Mouse (Mus musculus): ENCODE data around the gene Fam189a2. TPM values are rescaled to one million over a fixed set of nuclear protein-coding genes. Genes with fewer than 3 reads are reported as not detected.

Gene Fam189a2
- total RNA-seq, 2 experiments from 2014 or later = 55.3 to 60.9 TPM

DNA sequence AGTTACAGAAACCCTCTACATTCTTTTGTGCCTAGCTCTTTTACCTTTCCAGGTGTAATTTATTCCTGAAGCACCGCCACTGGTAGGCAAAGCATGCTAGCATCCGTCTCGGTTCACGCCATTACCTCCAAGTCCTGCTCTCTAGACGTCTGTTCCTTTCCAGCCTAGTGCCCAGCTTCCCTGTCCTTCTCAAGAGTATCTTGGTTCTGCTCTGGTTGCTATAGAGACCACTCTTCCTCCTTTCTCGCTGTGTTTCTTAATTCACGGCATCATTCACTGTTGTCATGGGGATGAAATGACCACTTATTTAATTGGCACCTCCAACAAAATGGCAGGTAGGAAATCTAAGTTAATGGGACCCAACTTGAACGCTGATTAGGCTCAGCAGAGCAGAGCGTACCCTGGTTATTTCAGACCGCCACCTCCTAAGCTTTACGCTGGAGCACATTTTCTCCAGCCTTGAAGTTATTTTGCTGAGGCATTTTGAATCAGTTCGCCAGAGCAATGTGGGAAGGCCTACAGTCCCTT lies 89.3 kb downstream of the Fam189a2 start:
- DNase-seq = no peak

DNA sequence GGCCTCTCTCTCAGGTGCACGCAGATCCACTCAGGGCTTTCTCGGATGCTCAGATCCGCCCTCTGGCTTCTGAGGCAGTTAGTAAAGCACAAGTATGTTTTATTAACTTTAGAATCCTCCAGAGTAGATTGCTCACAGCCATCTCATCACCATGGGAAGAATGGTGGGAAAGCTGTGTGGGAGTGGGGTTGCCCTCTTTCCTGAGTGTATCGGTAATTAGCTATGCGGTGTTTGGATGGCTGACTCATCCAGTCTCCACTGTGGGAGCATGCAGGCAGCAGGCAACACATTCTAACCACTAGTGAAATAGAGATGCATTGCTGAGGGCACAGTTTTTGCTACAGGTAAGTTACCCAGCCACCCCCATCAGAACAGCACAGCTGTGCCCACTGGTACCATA lies 100.0 kb downstream of the Fam189a2 start:
- no peak for DNase-seq

DNA sequence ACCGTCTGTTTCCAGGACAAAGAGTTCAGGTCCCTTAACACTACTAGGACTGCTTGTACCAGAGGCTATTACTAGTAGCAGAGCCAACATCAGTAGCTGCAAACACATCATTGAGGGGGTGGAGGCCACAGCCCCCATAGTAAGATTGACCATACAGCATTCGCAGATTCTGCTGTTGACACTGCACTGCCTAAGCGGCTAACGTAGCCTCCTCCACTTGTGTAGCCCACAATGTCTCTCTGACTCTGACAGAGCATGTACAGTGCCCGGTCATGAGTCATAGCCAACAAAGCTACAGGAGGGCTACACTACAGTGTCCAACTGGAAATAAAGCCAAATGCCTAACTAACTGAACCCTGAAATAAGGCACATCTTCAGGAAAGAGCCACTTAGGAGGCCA lies 105.3 kb downstream of the Fam189a2 start:
- DNase-seq = no peak

DNA sequence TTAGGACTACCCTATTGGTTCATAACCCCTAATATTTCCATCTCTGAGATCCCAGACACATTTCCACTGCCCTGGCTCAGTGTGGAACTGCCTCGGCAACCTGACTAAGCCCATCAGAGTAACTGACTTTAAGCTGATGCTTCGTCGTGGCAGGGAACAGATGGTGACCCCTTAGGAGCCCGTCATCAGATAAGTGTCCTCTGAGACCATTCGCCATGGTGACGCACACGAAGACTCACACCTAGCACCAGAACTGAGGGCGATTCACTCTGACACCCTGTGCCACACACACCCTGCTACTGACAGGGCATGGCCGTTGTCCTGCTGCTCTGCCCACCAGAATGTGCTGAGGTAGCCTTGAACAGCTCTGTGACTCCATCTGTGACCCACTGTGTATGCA lies 106.0 kb downstream of the Fam189a2 start:
- no peak for DNase-seq

GRCm38 (mm10) chr19:23924057-23924456 lies 106.8 kb downstream of the Fam189a2 start:
- DNase-seq = no peak

Other genes with a start within 250 kb of the Fam189a2 start
- 10 to 100 TPM; 13.3 to 15.3 TPM for gene Tjp2, start 194.0 kb upstream of the Fam189a2 start, total RNA-seq (2021)
- gene Fxn, start 249.6 kb upstream of the Fam189a2 start, total RNA-seq (2021) = 10 to 100 TPM; 26.1 to 30.0 TPM

Measured in heart, adult 18-20 months (tissue).